Mouse (Mus musculus) erythroblast, embryonic 14.5 days (primary cell): Measurements from ENCODE around the gene Ola1.

Experiments used
- GATA1 ChIP-seq: IDR thresholded peaks from 2 replicates; pipeline ENCODE4 v1.6.1; 2012; ENCODE audit warnings: low read length, inconsistent platforms, mixed read lengths
- TAL1 ChIP-seq: IDR thresholded peaks from 3 replicates; pipeline ENCODE4 v1.6.1; 2012; ENCODE audit warnings: low read length, inconsistent platforms, mixed read lengths

DNA sequence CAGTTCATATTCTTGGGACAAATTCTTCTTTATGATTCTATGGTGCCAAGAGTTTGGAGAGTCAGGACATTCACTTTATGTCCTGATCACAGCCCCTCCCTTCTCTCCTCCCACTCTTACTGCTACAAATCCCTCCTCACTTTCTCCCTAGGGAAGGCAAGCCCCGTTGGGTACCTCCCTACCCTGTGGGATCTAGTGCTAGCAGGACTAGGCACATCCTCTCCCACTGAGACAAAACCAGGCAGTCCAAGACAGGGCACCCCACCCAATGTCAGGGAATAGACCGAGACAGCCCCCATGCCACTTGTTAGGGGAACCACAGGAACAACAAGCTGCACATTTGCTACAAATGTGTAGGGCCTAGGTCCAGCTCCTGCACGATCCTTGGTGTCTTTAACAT, 131.1 kb downstream of the Ola1 start:
- TF ChIP-seq GATA1 = no peak
- TF ChIP-seq TAL1 = no peak
